Mouse (Mus musculus) hindbrain, embryonic 10.5 days (tissue): ENCODE measurements at regions not wholly inside any gene's neighbourhood (a gene's known extent, or its start where the extent isn't known, plus 50 kb on each side); places are given as distances from the start of the nearest gene placed in this dataset.

ENCODE experiments used
- DNase-seq: peaks from one replicate; pipeline ENCODE4 v3.0.0-alpha.2; 2017; ENCODE audit warnings: low spot score
- H3K27ac ChIP-seq: fragments of 300-500 bp; sonication (generic); 2 replicates; pipeline ENCODE4 v1.5.1; 2016; ENCODE audit warnings: mild to moderate bottlenecking, moderate library complexity
- H3K27me3 ChIP-seq: fragments of 300-500 bp; sonication (generic); 2 replicates; pipeline ENCODE4 v1.6.1; 2016; ENCODE audit warnings: mild to moderate bottlenecking; ENCODE audit not compliant: poor library complexity, insufficient read depth, severe bottlenecking
- H3K36me3 ChIP-seq: fragments of 300-500 bp; sonication (generic); 2 replicates; pipeline ENCODE4 v1.6.1; 2016; ENCODE audit warnings: mild to moderate bottlenecking, moderate library complexity
- H3K4me1 ChIP-seq: fragments of 300-500 bp; sonication (generic); replicated peaks from 2 replicates; pipeline ENCODE4 v1.6.1; 2016; ENCODE audit warnings: mild to moderate bottlenecking
- H3K4me3 ChIP-seq: fragments of 300-500 bp; sonication (generic); 2 replicates; pipeline ENCODE4 v1.5.1; 2016; ENCODE audit warnings: mild to moderate bottlenecking, moderate library complexity
- H3K9me3 ChIP-seq: fragments of 300-500 bp; sonication (generic); 2 replicates; pipeline ENCODE4 v1.6.1; 2016; ENCODE audit warnings: mild to moderate bottlenecking, moderate library complexity
- WGBS: fragments of 180-500 bp; shearing (Covaris S2); methylation state at CpG from one replicate; pipeline ENCODE4 v1.1.7; 2016; 5-methylcytosine and 5-hydroxymethylcytosine counted together

DNA sequence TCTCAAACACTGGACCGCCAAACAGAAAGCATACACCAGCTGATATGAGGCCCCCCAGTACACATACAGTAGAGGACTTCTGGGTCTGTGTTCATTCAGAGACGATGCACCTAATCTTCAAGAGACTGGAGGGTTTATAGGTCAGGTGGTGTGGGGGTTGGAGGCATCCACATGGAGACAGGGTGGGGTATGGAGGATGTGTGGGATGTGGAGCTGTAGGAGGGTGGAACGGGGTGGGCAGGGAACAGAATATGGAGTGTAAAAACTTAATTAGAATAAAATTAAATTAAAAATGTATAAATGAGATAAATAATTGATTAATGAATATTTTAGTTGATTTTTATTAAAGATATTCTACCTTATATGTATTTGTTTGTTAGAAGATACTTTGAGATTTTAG is 832.9 kb upstream of the Slc10a2 start:
- H3K27ac ChIP-seq = no peak overlapping the region
- H3K4me1 ChIP-seq = no peaks in the 10 kb centered on the region
- 82% methylated on average over 3 of the region's 3 CpGs for WGBS

DNA sequence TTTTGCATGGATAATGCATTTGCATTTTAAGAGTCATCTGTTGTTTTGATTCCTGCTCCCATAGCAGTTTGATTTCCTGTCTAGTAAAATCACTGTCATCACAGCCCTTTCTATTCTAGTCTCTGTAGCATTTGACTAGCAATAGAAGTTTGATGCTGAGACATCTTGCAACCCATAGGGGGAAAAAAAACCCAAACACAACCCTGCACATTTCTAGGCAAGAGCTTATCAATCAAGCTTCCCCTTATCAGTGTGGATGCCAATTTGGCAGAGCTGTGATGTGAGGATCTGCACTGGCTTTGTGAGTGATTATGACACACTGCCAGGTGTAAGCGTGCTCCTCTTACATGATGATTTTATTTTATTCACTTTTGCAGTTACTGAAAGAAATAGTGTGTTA is 813.0 kb upstream of the Slc10a2 start:
- Histone ChIP-seq H3K27ac (no peak overlapping the region), H3K4me1 (no peaks in the 10 kb centered on the region), H3K9me3 (no peaks in the 10 kb centered on the region), H3K4me3 (no peak overlapping the region), H3K36me3 (no peaks in the 10 kb centered on the region), H3K27me3 (no peaks in the 10 kb centered on the region)
- DNase-seq = no peak
- 89% methylated on average over 1 of the region's 1 CpGs for WGBS

More for the DNA sequence above, 832.9 kb upstream of the Slc10a2 start:
- H3K36me3 ChIP-seq = no peaks in the 10 kb centered on the region
- DNase-seq = no peak
- no peaks in the 10 kb centered on the region; the same call in 1 of the 2 replicates for H3K9me3 ChIP-seq
- no peak overlapping the region for H3K4me3 ChIP-seq
- no peaks in the 10 kb centered on the region for H3K27me3 ChIP-seq
